Mouse (Mus musculus): Measurements from ENCODE around the gene Cars.
"Not testable (repeated sequence)": the region's sequence is repeated elsewhere in the genome, so short reads cannot be mapped to it uniquely, and the experiment has no call there.

Cars gene

DNA sequence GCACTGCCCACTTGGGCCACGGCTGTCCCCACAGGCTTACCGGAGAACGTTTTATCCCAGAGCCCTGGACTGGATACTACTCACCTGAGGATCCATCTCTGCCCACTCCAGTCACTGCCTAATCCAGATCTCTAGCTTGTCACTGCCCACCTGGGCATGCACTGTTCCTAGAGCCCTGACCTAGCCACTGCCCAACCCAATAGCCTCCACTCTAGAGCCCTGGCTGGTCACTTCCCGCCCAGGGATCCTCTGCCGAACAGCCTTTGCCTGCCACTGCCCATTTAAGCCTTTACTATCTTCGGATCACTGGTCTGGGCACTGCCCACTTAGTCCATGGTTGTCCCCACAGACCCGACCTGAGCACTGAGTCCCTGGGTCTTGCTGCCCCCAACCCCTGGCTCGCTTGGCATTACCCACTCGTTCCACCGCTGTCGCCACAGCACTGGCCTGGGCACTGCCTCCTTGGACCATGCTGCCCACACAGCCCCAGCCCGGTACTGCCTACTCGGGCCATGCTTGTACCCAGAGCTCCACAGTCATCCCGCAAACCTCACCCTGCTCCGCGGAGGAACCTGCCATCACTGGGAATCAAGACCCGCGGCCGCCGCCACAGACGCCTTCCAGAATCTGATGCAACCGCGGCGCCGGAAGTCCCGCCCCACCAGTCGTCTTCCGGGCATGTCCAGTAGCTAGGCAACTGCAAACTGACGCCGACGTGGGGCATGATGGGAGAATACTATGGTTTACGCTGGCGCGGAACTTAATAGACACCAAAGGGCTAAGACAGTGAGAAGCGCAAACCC is at the start of gene Cars:
TSS of gene Cars (minus strand) at position 663 of the 803 bp plus-strand sequence.
- DNase-seq, result peak; percentile 99

DNA sequence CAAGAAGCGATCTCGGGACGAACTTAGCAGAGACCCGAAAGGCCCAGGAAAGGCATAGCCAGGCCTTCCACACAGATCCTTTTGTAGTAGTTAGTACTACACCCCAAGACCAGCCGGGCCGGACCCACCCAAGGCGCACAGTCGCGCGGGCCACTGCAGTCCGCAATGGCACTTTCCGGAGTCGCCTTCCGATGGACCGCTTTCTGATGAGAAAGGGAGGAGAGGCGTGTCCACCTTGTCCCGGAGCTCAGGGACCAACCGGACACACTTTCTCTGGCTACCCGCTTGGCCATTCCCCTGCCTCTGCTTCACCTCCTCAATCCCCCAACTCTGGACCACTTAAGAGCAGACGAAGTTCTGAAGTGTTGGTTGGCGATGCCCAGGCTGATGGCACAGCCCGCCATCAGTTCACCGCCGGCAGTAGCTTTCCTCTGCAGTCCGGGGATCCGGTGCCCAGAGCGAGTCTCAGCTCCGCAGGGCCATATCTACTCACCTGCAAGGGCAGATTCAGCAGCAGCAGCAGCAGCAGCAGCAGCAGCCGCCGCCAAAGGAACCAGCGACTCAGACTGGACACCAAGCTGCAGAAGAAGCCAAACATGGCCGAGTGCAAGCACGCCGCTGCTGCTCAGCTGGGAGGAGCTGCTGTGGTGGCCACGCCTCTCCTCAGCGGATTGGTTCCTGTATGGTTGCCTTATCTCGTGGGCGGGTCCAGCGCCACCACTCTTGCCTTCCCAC is 49.3 kb upstream of the Cars start, which contains the start of gene Tnfrsf22:
TSS of gene Tnfrsf22 (minus strand) at position 628 of the 735 bp plus-strand sequence.
- peak; percentile 90 for DNase-seq

DNA sequence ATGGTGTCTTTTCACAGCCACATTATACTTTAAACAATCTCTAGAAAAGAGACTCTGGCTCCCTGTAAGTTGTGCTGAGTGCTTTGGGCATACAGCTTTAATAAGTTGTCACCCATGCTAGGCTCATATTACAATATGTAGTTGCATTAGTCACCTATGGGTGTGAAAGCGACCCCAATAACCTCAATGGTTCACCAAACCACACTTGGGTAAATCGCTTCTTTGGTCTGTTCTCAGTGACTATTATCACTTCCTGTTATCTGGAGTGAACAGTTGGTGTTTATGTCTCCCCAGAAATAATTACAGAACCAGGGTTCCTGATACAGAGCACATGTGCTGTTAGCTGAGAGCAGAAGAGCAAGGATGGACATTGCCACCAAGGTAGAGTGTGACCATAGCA is 44.1 kb upstream of the Cars start:
- DNase-seq, result not testable (repeated sequence)

- DNase-seq, result no peak
Observed at GRCm38 (mm10) chr7:143636674-143637073, 36.8 kb upstream of the Cars start.

- no peak for DNase-seq
Observed at GRCm38 (mm10) chr7:143631503-143631902, 31.6 kb upstream of the Cars start.

DNA sequence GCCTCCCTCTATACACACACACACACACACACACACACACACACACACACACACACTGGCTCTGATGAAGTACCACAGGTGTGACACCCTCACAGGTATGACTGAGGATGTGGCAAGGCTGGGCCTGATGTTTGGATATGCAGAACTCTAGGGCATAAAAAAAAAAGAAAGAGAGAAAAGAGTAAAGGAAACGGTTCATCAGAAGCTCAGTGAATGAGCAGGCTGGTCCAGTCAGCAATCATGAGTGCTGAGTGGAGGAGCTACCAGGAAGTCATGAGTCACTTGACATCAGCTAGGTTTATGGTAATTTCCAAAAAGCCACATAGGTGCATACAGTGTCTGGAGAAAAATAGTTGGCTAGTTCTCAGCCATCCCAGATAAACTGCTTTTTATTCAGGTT is 29.6 kb upstream of the Cars start:
- DNase-seq, result no peak

GRCm38 (mm10) chr7:143628540-143628939 is 28.6 kb upstream of the Cars start, which contains the start of gene Tnfrsf26:
Gene Tnfrsf26, minus strand, starts transcription at chr7:143628722.
- DNase-seq, result no peak

DNA sequence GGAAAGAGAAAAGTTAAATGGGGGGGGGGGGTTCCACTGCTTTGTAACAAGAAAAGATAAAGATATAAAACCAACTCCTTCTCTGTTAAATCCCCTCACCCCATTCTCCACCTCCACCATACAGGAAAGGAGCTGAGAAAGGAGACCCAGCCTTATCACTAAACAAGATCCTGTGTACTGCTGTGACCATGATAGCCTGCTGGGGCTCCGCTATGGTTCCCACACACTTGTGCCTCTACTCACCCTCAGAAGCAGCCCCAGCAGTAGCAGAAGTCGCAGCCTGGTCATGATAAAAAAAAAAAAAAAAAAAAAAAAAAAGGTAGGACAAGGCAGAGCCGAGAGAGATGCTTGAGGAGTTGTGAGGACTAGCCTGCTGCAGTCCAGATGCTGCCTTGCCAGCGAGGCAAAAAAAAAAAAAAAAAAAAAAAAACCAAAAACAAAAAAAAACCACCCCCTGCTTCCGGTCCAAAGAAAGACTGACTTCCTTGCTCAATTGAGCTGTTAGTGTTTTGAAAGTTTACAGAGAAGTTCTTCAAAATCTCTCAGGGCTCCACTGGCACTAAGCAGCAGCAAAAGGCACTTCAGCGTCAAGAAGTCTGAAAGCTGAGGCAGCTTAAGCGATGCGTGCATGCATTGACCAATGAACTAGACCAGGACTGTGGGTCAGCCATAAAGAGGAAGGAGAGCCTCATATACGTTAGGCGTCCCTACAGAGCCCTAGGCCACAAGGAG is 27.8 kb upstream of the Cars start:
- DNase-seq, result peak; percentile 7

DNA sequence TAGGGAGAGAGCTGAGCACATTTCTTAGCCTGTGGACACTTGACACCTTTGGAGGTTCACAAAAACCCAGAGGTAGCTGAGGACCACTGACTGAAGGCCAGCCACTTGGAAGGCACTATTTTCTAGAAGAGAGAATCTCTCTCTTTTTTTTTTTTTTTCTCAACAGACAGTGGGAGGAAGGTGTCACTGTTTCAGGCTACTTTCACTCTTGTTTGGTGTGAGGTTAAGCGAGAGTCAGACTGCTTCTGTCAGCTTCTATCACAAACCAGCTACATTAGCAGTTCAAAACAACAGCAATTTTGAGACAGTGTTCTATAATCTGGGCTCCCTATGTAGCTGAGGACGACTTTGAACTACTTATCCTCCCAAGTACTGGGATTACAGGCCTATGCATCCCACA is 26.3 kb upstream of the Cars start:
- DNase-seq, result no peak

GRCm38 (mm10) chr7:143625151-143625550 is 25.3 kb upstream of the Cars start:
- no peak for DNase-seq

- DNase-seq, result no peak
Observed at GRCm38 (mm10) chr7:143624561-143624960, 24.7 kb upstream of the Cars start.

GRCm38 (mm10) chr7:143620951-143621350 is 21.1 kb upstream of the Cars start:
- DNase-seq, result no peak

DNA sequence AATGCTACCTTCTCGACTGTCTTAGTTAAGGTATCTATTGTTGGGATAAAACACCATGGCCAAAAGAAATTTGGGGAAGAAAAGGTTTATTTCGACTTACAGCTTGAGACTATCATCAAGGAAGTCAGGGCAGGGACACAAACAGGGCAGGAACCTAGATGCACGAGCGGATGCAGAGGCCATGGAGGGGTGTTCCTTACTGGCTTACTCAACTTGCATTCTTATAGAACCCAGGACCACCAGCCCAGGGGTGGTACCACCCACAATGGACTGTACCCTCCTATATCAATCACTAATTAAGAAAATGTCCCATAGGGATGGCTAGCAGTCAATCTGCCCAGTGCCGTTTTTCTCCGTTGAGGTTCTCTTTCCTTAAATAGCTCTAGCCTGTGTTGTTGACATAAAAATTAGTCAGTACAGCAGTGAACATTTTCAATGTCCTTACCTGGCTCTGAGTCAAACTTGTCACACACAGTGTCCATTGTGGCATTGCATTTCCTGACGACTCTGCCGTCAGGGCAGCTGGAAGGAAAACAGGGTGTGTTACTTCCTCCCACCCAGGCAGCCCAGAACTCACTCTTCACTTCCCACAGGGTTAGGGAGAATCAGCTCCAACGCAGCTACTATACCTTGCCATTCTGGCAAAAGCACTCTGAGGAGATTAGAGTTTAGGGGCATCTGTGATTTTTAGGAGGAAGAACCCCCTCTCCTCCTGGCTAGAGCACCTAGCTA is 14.7 kb upstream of the Cars start:
- no peak for DNase-seq

DNA sequence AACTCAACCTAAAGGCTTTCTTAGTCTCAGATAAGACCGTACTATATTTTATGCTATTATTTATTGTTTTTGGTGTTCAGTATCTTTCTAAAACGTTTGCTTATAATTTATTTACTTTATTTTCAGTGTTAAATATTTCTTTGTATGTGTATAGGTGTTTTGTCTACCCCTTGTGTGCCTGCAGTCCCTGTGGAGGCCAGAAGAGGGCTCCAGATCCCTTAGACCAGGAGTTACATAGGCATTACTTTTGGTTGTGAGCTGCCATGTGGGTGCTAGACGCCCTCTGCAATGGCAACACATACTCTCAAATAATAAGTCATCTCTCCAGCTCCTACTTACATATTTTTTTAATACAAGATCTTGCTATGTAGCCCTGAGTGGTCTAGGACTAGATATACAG is 12.3 kb upstream of the Cars start:
- DNase-seq, result no peak

GRCm38 (mm10) chr7:143605321-143605720 is 5.4 kb upstream of the Cars start:
- no peak for DNase-seq

DNA sequence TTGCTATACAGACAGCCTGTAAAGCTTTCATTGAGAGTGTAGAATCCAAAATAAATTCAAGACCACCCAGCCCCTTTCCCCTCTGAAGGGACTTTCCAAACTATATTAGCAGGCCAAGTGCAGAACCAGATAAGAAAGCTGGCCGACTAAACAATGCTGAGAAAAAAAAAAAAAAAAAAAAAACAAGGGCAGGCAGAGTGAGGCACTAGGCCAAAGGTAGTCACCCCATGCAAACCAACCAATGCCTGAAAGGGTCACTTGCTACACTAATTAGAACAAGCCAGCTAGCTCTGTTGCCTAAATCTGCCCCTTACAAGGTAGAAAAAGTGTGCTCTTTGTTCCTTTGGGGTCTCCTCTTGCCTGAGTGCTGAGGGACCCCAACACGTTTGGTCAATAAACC is 5.0 kb upstream of the Cars start:
- no peak for DNase-seq

DNA sequence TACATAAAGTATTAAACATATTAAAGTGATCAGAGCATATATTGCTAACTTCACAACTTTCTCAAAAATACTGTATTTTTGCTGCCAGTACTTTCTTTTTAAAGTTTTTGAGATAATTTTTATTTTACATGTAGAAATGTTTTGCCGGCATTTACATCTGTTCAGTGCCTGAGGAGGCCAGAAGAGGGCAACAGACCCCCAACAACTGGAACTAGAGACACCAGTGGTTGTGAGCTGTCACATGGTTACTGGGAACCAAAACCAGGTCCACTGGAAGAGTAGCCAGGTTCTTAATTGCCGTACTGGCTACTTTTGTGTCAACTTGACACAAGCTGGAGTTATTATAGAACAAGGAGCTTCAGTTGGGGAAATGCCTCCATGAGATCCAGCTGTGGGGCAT is 1.8 kb upstream of the Cars start:
- peak; percentile 8 for DNase-seq

GRCm38 (mm10) chr7:143600231-143600740 is 396 bp upstream of the Cars start:
- no peak for DNase-seq

- peak; percentile 71 for DNase-seq
Observed at GRCm38 (mm10) chr7:143594865-143595264, 5.0 kb downstream of the Cars start.

GRCm38 (mm10) chr7:143592255-143592654 is 7.6 kb downstream of the Cars start:
- DNase-seq, result no peak

DNA sequence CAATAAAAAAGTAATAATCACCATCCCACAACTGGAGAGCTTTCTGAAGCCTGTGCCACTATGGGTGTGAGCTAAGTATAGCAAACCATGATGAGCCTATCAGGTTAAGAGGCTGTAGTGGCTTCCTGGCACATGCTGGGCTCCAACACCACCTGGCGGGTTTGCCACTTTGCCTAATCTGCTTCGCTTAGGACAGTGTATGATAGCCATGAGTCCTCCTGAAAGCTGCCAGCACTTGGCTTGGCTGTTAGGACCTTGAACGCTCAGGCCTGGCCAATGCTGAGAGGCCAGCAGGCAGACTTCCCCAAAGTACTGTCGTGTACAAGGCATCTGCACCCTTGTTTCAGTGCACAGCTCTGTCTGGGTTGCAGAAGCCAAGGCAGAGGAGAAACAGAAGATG is 11.9 kb downstream of the Cars start:
- no peak for DNase-seq

GRCm38 (mm10) chr7:143587586-143587985 is 12.3 kb downstream of the Cars start:
- no peak for DNase-seq
